Mouse (Mus musculus) bone marrow macrophage, adult 2 months (primary cell): ENCODE measurements around the gene Psen1. TPM values are rescaled to one million over a fixed set of nuclear protein-coding genes. Genes with fewer than 3 reads are reported as not detected.

Experiments used
- H3K27ac ChIP-seq: 2 replicates; pipeline ENCODE4 v1.5.1; 2012; ENCODE audit warnings: low read depth, low read length; ENCODE audit not compliant: insufficient read depth
- H3K4me1 ChIP-seq: 2 replicates; pipeline ENCODE4 v1.6.1; 2012; ENCODE audit warnings: low read length; ENCODE audit not compliant: control insufficient read depth, insufficient read depth
- H3K4me3 ChIP-seq: 2 replicates; pipeline ENCODE4 v1.5.1; 2012; ENCODE audit warnings: mild to moderate bottlenecking, low read length, moderate library complexity; ENCODE audit not compliant: insufficient read depth
- CTCF ChIP-seq: IDR thresholded peaks from 2 replicates; pipeline ENCODE4 v1.5.1; 2012; ENCODE audit warnings: low read depth, mild to moderate bottlenecking, low read length, moderate library complexity
- POLR2A ChIP-seq: IDR thresholded peaks from 2 replicates; pipeline ENCODE4 v1.6.1; 2012; ENCODE audit warnings: mild to moderate bottlenecking, low read depth, low read length, borderline replicate concordance
- polyA plus RNA-seq: library from polyadenylated mRNA; stranded (reverse); fragments of >200 nt; gene quantifications from 2 replicates; pipeline ENCODE4 v1.2.4, GENCODE M21; 2012; ENCODE audit not compliant: missing spikeins, insufficient read depth, insufficient read length

Psen1 gene
- 83.6 and 85.8 TPM in 2 replicates for polyA plus RNA-seq

DNA sequence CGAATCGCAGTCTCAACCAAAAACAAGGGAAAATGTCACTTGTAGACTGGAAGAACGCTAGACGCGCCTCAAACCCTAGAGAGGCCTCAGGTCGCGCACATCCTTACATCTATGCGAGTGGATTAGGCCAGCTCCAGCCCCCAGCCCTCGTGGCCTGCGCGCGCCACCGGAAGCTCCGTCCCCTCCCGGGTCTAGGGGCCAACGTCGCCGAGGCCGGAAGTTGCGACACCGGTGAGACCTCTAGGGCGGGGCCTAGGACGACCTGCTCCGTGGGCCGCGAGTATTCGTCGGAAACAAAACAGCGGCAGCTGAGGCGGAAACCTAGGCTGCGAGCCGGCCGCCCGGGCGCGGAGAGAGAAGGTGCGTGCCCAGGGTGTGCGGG lies at the start of gene Psen1:
Gene Psen1 (plus strand): TSS at position 219 of the 382 bp plus-strand sequence.
- peak within 1 kb of the TSS; percentile 87 for H3K27ac ChIP-seq
- H3K4me3 ChIP-seq, result peak within 1 kb of the TSS; percentile 73
- no peak for TF ChIP-seq POLR2A
- no peak for TF ChIP-seq CTCF
- peaks cover 26% of the 10 kb centered on the region for H3K4me1 ChIP-seq

DNA sequence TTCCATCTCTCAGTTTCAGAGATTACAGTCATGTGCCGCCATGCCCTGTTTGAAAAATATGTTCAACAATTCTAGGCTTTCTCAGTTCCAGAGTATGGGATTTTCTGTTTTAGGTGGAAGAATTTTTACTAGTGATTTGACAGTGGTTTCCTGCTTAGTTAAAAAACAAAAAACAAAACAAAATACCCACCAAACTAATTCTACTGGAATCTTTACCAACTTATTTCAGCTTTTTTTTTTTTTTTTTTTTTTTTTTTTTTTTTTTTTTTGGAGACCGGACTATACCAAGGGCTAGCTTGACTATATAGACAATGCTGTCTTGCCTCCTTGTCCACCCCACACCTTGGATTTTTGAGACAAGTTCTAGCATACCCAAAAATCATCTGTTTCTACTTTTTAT lies 46.7 kb upstream of the Psen1 start:
- peaks cover 3% of the 10 kb centered on the region for H3K4me1 ChIP-seq
- TF ChIP-seq POLR2A, result no peak
- TF ChIP-seq CTCF, result no peak
- H3K4me3 ChIP-seq, result no peak overlapping the region
- no peak overlapping the region for H3K27ac ChIP-seq

DNA sequence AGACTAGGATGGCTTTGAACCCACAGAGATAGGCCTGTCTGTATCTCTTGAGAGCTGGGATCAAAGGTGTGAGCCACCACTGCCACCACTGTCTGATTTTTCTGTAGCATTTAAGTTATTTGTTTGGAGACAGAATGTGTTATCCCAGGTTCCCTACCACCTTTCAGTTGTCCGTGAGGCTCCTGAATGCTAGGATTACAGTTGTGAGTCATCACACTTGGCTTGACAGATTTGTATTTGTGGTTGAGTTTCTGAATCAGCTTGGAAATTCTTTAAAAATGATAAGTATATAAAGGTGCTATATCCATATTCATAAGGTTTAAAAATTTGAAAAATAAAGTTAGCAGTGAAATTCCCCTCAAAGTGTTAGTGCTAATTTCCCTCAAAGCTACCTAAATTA lies 44.8 kb upstream of the Psen1 start:
- TF ChIP-seq CTCF (no peak), POLR2A (no peak)
- Histone ChIP-seq H3K27ac (no peak overlapping the region), H3K4me1 (no peaks in the 10 kb centered on the region), H3K4me3 (no peak overlapping the region)

- TF ChIP-seq POLR2A (no peak), CTCF (no peak)
- Histone ChIP-seq H3K4me1 (peaks cover 10% of the 10 kb centered on the region), H3K4me3 (no peak overlapping the region), H3K27ac (no peak overlapping the region)
These were observed 37.6 kb upstream of the Psen1 start for GRCm38 (mm10) chr12:83650346-83650745.

- TF ChIP-seq CTCF (no peak), POLR2A (no peak)
- H3K4me1 ChIP-seq, result peaks cover 10% of the 10 kb centered on the region
- H3K4me3 ChIP-seq, result no peak overlapping the region
- H3K27ac ChIP-seq, result no peak overlapping the region
These were observed 36.5 kb upstream of the Psen1 start for GRCm38 (mm10) chr12:83651414-83651813.

GRCm38 (mm10) chr12:83685466-83685865 lies 2.5 kb upstream of the Psen1 start:
- Histone ChIP-seq H3K4me3 (no peak overlapping the region), H3K4me1 (peaks cover 11% of the 10 kb centered on the region), H3K27ac (no peak overlapping the region)
- TF ChIP-seq CTCF (no peak), POLR2A (no peak)

DNA sequence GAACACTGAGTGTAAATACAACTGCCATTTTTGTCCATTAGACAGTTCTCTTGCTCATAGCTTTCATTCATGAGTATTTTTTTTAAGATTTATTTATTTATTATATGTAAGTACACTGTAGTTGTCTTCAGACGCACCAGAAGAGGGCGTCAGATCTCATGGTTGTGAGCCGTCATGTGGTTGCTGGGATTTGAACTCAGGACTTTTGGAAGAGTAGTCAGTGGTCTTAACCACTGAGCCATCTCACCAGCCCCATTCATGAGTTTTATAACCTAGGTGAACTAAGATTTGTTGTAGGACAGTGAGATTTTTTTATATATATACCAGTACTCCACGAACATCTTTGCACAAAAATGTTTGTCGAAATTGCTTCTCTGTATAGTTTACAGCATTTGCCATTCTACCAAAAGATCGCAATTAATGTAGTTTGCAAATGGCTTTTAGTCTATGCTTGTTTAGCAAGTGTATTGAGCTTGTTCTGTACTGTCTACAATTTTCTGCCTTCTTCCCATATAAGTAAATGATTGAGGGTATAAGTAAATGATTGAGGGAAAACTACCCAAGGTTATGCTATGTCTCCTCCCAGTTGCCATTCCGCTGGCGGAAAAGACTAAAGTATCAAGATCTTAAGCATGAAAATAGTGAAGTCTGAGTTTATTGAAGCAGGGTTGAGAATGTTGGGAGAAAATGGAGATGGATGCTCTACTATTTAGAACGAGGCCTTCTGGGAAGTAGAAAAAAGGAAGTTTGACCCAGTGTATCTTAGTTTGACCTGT lies 1.2 kb upstream of the Psen1 start:
- Histone ChIP-seq H3K4me1 (peaks cover 16% of the 10 kb centered on the region), H3K27ac (peak overlapping the region; percentile 87), H3K4me3 (no peak overlapping the region)
- no peak for TF ChIP-seq POLR2A
- TF ChIP-seq CTCF, result no peak

GRCm38 (mm10) chr12:83688316-83689086 lies 549 bp downstream of the Psen1 start:
- H3K4me1 ChIP-seq, result peaks cover 28% of the 10 kb centered on the region
- H3K4me3 ChIP-seq, result peak overlapping the region; percentile 73
- H3K27ac ChIP-seq, result peak overlapping the region; percentile 87
- TF ChIP-seq CTCF (no peak), POLR2A (no peak; the same call in 1 of the 2 replicates)

- no peak for TF ChIP-seq CTCF
- no peak for TF ChIP-seq POLR2A
- Histone ChIP-seq H3K27ac (peak overlapping the region; percentile 87), H3K4me3 (peak overlapping the region; percentile 73), H3K4me1 (peaks cover 31% of the 10 kb centered on the region)
These were observed 1.1 kb downstream of the Psen1 start for GRCm38 (mm10) chr12:83689087-83689432.

GRCm38 (mm10) chr12:83694011-83694410 lies 6.1 kb downstream of the Psen1 start:
- no peak overlapping the region for H3K27ac ChIP-seq
- TF ChIP-seq CTCF, result no peak
- TF ChIP-seq POLR2A, result no peak
- no peak overlapping the region for H3K4me3 ChIP-seq
- peaks cover 33% of the 10 kb centered on the region for H3K4me1 ChIP-seq
